Mouse (Mus musculus) thymus, adult 2 months (tissue): ENCODE results near the gene Car14.

Source experiments
- CTCF ChIP-seq: fragments of 200-500 bp; IDR thresholded peaks from 2 replicates; pipeline ENCODE4 v1.5.1; 2012; ENCODE audit warnings: mild to moderate bottlenecking, control low read depth, low read length, moderate library complexity, borderline replicate concordance; ENCODE audit not compliant: control insufficient read depth, poor library complexity, insufficient read depth; ENCODE audit errors: extremely low read depth
- POLR2A ChIP-seq: fragments of 200-500 bp; IDR thresholded peaks from 2 replicates; pipeline ENCODE4 v1.6.1; 2012; ENCODE audit warnings: mild to moderate bottlenecking, low read length, control low read depth, moderate library complexity; ENCODE audit not compliant: control insufficient read depth, poor library complexity, insufficient read depth; ENCODE audit errors: extremely low read depth

- no peak for TF ChIP-seq CTCF
- no peak for TF ChIP-seq POLR2A
Measured at GRCm38 (mm10) chr3:95850611-95851010, 53.9 kb downstream of the Car14 start.
